Mouse (Mus musculus) CH12.LX (cell line): ENCODE results near the gene 2310022B05Rik. TPM values are rescaled to one million over a fixed set of nuclear protein-coding genes. Genes with fewer than 3 reads are reported as not detected.

Experiments used
- DNase-seq: peaks from one replicate; pipeline ENCODE4 v3.0.0-alpha.2; 2013; ENCODE audit errors: extremely low read depth
- H3K27ac ChIP-seq: 2 replicates; pipeline ENCODE4 v1.5.1; 2012; ENCODE audit warnings: low read depth, mild to moderate bottlenecking, control low read depth, moderate library complexity; ENCODE audit not compliant: insufficient read depth
- H3K27me3 ChIP-seq: replicated peaks from 2 replicates; pipeline ENCODE3; 2012; ENCODE audit warnings: inconsistent platforms
- H3K36me3 ChIP-seq, 2 experiments: replicated peaks in 1 of 2; 2 replicates each; pipeline versions ENCODE3 to v1.6.1; 2012; ENCODE audit warnings: inconsistent platforms in 1 of 2, low read length in 1 of 2, mild to moderate bottlenecking in 1 of 2, mixed read lengths in 1 of 2, moderate library complexity in 1 of 2; ENCODE audit not compliant: control insufficient read depth in 1 of 2, insufficient read depth in 1 of 2
- H3K4me1 ChIP-seq, 2 experiments: 2 replicates each; pipeline ENCODE4 v1.6.1; 2012; ENCODE audit warnings: inconsistent platforms in 1 of 2, moderate library complexity in 1 of 2; ENCODE audit not compliant: insufficient read depth in 2 of 2, control insufficient read depth in 1 of 2
- H3K4me2 ChIP-seq: 2 replicates; pipeline ENCODE4 v1.6.1; 2012; ENCODE audit warnings: low read depth, mild to moderate bottlenecking, control low read depth; ENCODE audit not compliant: poor library complexity, insufficient read depth, severe bottlenecking
- H3K4me3 ChIP-seq, 3 experiments: fragments of 150-350 bp in 1 of 3; sonication (generic) in 1 of 3; replicated peaks in 1 of 3; 2 replicates each; pipeline versions ENCODE3 to v1.5.1; 2011 to 2012; ENCODE audit warnings: low read depth in 2 of 3, low read length in 2 of 3, mild to moderate bottlenecking in 2 of 3, moderate library complexity in 2 of 3, control low read depth in 1 of 3, improper control_type of control experiment in 1 of 3, inconsistent platforms in 1 of 3, mixed read lengths in 1 of 3; ENCODE audit not compliant: poor library complexity in 1 of 3
- H3K79me2 ChIP-seq: replicated peaks from 2 replicates; pipeline ENCODE4 v1.6.1; 2012; ENCODE audit warnings: mild to moderate bottlenecking, moderate library complexity; ENCODE audit not compliant: control insufficient read depth, poor library complexity, insufficient read depth, severe bottlenecking; ENCODE audit errors: extremely low read depth
- H3K9ac ChIP-seq: 2 replicates; pipeline ENCODE4 v1.6.1; 2012; ENCODE audit warnings: low read depth, mild to moderate bottlenecking, control low read depth, moderate library complexity; ENCODE audit not compliant: insufficient read depth
- H3K9me3 ChIP-seq: replicated peaks from 2 replicates; pipeline ENCODE3; 2012; ENCODE audit warnings: low read length, inconsistent platforms, mixed read lengths
- BHLHE40 ChIP-seq: IDR thresholded peaks from 2 replicates; pipeline ENCODE4 v1.6.1; 2011; ENCODE audit warnings: mild to moderate bottlenecking, low read depth, low read length, improper control_type of control experiment
- CHD1 ChIP-seq: IDR thresholded peaks from 2 replicates; pipeline ENCODE4 v1.6.1; 2012; ENCODE audit warnings: low read depth, low read length, improper control_type of control experiment, inconsistent platforms
- CHD2 ChIP-seq: IDR thresholded peaks from 2 replicates; pipeline ENCODE4 v1.6.1; 2011; ENCODE audit warnings: low read length, improper control_type of control experiment
- GABPA ChIP-seq: IDR thresholded peaks from 2 replicates; pipeline ENCODE4 v1.6.1; 2012; ENCODE audit warnings: low read depth, low read length, improper control_type of control experiment, inconsistent platforms; ENCODE audit not compliant: insufficient replicate concordance
- IRF4 ChIP-seq: IDR thresholded peaks from 2 replicates; pipeline ENCODE4 v1.6.1; 2014; ENCODE audit warnings: low read depth, mild to moderate bottlenecking, inconsistent platforms, low read length, improper control_type of control experiment
- JUN ChIP-seq: IDR thresholded peaks from 2 replicates; pipeline ENCODE4 v1.6.1; 2011; ENCODE audit warnings: low read depth, mild to moderate bottlenecking, low read length, improper control_type of control experiment, moderate library complexity; ENCODE audit not compliant: insufficient read depth
- JUND ChIP-seq: conservative IDR thresholded peaks from 2 replicates; pipeline ENCODE4 v1.6.1; 2011; ENCODE audit warnings: low read depth, low read length, improper control_type of control experiment
- KAT2A ChIP-seq: IDR thresholded peaks from 2 replicates; pipeline ENCODE4 v1.6.1; 2012; ENCODE audit warnings: low read length, improper control_type of control experiment, inconsistent platforms; ENCODE audit not compliant: insufficient replicate concordance
- MAFK ChIP-seq: IDR thresholded peaks from 2 replicates; pipeline ENCODE4 v1.6.1; 2011; ENCODE audit warnings: low read length, improper control_type of control experiment; ENCODE audit not compliant: insufficient replicate concordance
- MAZ ChIP-seq: IDR thresholded peaks from 2 replicates; pipeline ENCODE4 v1.6.1; 2012; ENCODE audit warnings: low read depth, mild to moderate bottlenecking, inconsistent platforms, low read length, improper control_type of control experiment, moderate library complexity
- MEF2A ChIP-seq: IDR thresholded peaks from 2 replicates; pipeline ENCODE4 v1.6.1; 2014; ENCODE audit warnings: low read depth, mild to moderate bottlenecking, inconsistent platforms, low read length, improper control_type of control experiment, borderline replicate concordance
- RCOR1 ChIP-seq: conservative IDR thresholded peaks from 2 replicates; pipeline ENCODE4 v1.6.1; 2012; ENCODE audit warnings: low read depth, mild to moderate bottlenecking, inconsistent platforms, low read length, improper control_type of control experiment
- SMC3 ChIP-seq: IDR thresholded peaks from 2 replicates; pipeline ENCODE4 v1.6.1; 2011; ENCODE audit warnings: low read depth, low read length, improper control_type of control experiment
- TBP ChIP-seq: conservative IDR thresholded peaks from 2 replicates; pipeline ENCODE4 v1.6.1; 2011; ENCODE audit warnings: low read depth, low read length, improper control_type of control experiment
- USF1 ChIP-seq: IDR thresholded peaks from 2 replicates; pipeline ENCODE4 v1.6.1; 2014; ENCODE audit warnings: low read depth, mild to moderate bottlenecking, inconsistent platforms, low read length, improper control_type of control experiment
- ZC3H11A ChIP-seq: IDR thresholded peaks from 2 replicates; pipeline ENCODE4 v1.6.1; 2012; ENCODE audit warnings: low read depth, mild to moderate bottlenecking, inconsistent platforms, low read length, improper control_type of control experiment
- ZNF384 ChIP-seq: IDR thresholded peaks from 2 replicates; pipeline ENCODE4 v1.6.1; 2012; ENCODE audit warnings: low read depth, low read length, improper control_type of control experiment, inconsistent platforms
- dilution Hi-C: fragments of 300-500 bp; cut with MboI; formaldehyde crosslinking; loops from 2 replicates; pipeline ENCODE4 v1.14.3; 2020; ENCODE audit warnings: low sequenced_read_pairs; ENCODE audit not compliant: extremely low pct_unique_long_range_greater_than_20kb, extremely low pct_ligation_motif_present
- in situ Hi-C: fragments of 300-500 bp; cut with MboI; formaldehyde crosslinking; loops from 3 replicates; pipeline ENCODE4 v1.14.3; 2019; ENCODE audit warnings: low sequenced_read_pairs, low pct_ligation_motif_present, low pct_unique_long_range_greater_than_20kb, mixed read lengths
- polyA plus RNA-seq: library from polyadenylated mRNA; unstranded; fragments of >175 nt; gene quantifications from 2 replicates; pipeline ENCODE4 v1.2.1, GENCODE M21; 2012; ENCODE audit warnings: low read depth; ENCODE audit not compliant: insufficient read length
- total RNA-seq, 2 experiments: library from RNA; depleted of rRNA; stranded (reverse); fragments of 300-350 nt in 1 of 2; fragments of >200 nt in 1 of 2; gene quantifications; 2 replicates each; pipeline ENCODE4 v1.2.3; 2012 to 2014

Gene 2310022B05Rik
- total and polyA plus RNA-seq, 3 experiments: 3.2 to 7.1 (median 5.7) TPM

GRCm38 (mm10) chr8:124621255-124621654 is 41.9 kb downstream of the 2310022B05Rik start:
- dilution Hi-C loops: no loop called here
- no peak overlapping the region for H3K27ac ChIP-seq
- no peaks in the 10 kb centered on the region for H3K79me2 ChIP-seq
- H3K9ac ChIP-seq: no peak overlapping the region
- H3K4me2 ChIP-seq: no peak overlapping the region
- TF ChIP-seq MAFK (no peak), USF1 (no peak), KAT2A (no peak), SMC3 (no peak), RCOR1 (no peak), JUN (no peak), ZNF384 (no peak), JUND (no peak), BHLHE40 (no peak), MAZ (no peak), GABPA (no peak), TBP (no peak), CHD2 (no peak)
- no peak for DNase-seq
- no peaks in the 10 kb centered on the region for H3K4me1 ChIP-seq
- in situ Hi-C loops: no loop called here
- H3K36me3 ChIP-seq: no peaks in the 10 kb centered on the region
- H3K9me3 ChIP-seq: peaks cover 6% of the 10 kb centered on the region
- H3K27me3 ChIP-seq: peaks cover 17% of the 10 kb centered on the region
- H3K4me3 ChIP-seq: no peak overlapping the region

GRCm38 (mm10) chr8:124618252-124618651 is 44.9 kb downstream of the 2310022B05Rik start:
- H3K9me3 ChIP-seq: no peaks in the 10 kb centered on the region
- dilution Hi-C loops: no loop called here
- no peaks in the 10 kb centered on the region for H3K79me2 ChIP-seq
- H3K27me3 ChIP-seq: peaks cover 21% of the 10 kb centered on the region
- H3K9ac ChIP-seq: no peak overlapping the region
- TF ChIP-seq ZC3H11A: no peak
- peak; percentile 51 for TF ChIP-seq JUN
- TF ChIP-seq JUND: peak; percentile 45
- TF ChIP-seq MEF2A: 0 out of 2 replicates have a peak, but pooled peaks have one; percentile 21
- TF ChIP-seq IRF4: peak; percentile 60
- no peak for TF ChIP-seq CHD1
- H3K4me1 ChIP-seq: no peaks in the 10 kb centered on the region
- no peak overlapping the region for H3K4me3 ChIP-seq
- in situ Hi-C loops: no loop called here
- DNase-seq: no peak
- H3K36me3 ChIP-seq: no peaks in the 10 kb centered on the region
- no peak overlapping the region for H3K27ac ChIP-seq
- H3K4me2 ChIP-seq: peak overlapping the region; percentile 82
